Mouse (Mus musculus) layer of hippocampus, postnatal 14 days (tissue): ENCODE results near the gene Yif1a. TPM values are rescaled to one million over a fixed set of nuclear protein-coding genes. Genes with fewer than 3 reads are reported as not detected.
"Not testable (repeated sequence)": the region's sequence is repeated elsewhere in the genome, so short reads cannot be mapped to it uniquely, and the experiment has no call there.

Experiments used
- DNase-seq, 2 experiments: peaks; one replicate each; pipeline ENCODE4 v3.0.0; 2021 to 2022; ENCODE audit warnings: low spot score in 2 of 2, mixed read lengths in 1 of 2
- total RNA-seq, 2 experiments: library from RNA; stranded (reverse); gene quantifications; 2 replicates each; pipeline ENCODE4 v1.2.3; 2021

Gene Yif1a
- total RNA-seq, 2 experiments from 2014 or later = 25.8 to 28.0 TPM

DNA sequence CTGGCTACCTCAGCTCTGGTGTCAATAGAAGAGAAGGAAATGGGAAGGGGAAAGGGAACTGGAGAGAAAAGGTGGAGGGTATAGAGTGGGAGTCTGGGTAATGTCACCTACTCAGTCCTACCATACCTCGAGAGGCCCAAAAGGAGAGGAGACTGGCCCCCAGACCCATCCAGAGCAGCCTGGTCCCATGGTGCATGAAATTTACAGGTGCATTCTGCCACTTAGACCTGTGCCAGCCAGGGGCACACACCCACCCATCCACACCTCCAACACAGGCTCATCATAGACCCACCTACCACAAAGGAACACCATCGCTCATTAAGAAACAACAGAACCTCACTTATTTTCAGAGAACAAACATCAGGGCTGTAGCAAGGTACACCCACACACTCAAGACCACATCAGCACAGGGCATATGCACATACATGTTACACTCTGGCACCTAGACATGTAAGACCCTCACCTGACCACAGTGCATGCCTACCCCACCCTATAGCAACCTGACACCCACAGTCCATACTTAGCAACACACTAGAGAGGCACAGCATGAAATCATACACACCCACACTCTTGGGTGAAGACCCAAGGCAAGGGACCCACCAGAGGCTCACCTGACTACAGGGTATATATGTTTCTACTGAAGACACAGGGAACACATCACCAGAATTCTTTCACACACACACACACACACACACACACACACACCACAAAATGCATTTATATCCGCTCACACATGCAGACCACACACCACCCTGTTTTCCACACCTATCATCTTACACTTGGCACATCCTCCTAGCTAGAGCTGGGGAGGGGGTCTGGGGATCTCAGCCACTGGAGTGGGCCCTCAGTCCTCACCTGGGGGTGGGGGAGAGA is 4.1 kb upstream of the Yif1a start:
- no peak for DNase-seq

GRCm38 (mm10) chr19:5084834-5085144 is 3.5 kb upstream of the Yif1a start:
- DNase-seq = no peak

GRCm38 (mm10) chr19:5085145-5085863 is 3.0 kb upstream of the Yif1a start, which contains the start of gene Tmem151a:
Gene Tmem151a (minus strand): TSS chr19:5085531.
- no peak for DNase-seq

- not testable (repeated sequence) for DNase-seq
These were observed 1.8 kb upstream of the Yif1a start for GRCm38 (mm10) chr19:5086533-5086932.

DNA sequence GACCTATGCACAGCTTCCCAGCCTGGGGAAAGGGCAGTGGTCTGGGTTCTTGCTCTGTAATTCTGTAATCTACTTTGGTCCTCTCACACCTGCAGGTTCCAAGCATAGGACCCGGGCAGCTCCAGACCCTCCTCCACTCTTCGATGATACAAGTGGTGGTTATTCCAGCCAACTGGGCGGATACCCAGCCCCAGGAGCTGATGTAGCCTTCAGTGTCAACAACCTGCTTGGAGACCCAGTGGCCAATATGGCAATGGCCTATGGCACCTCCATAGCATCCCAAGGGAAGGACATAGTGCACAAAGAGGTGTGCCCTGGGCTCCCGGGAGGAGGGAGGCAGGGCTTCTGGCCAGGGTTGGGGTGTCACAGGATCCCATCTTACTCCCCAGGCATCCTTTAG is 986 bp downstream of the Yif1a start:
- no peak for DNase-seq

DNA sequence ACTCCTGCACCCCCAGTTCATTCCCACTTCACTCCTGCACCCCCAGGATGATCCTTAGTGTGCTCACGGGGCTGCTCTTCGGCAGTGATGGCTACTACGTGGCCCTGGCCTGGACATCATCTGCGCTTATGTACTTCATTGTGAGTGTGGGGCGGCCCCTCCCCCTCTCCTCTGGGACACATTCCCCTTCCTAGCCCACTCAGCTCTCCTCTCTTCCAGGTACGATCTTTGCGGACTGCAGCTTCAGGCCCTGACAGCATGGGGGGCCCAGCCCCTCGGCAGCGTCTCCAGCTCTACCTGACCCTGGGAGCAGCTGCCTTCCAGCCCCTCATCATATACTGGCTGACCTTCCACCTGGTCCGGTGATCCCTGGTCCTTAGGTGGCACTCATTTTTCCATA is 3.7 kb downstream of the Yif1a start:
- no peak for DNase-seq

GRCm38 (mm10) chr19:5093481-5094242 is 5.3 kb downstream of the Yif1a start:
- DNase-seq = no peak

- peak; percentile 97 to 98 for DNase-seq
These were observed 5.9 kb downstream of the Yif1a start for GRCm38 (mm10) chr19:5094243-5094632.

DNA sequence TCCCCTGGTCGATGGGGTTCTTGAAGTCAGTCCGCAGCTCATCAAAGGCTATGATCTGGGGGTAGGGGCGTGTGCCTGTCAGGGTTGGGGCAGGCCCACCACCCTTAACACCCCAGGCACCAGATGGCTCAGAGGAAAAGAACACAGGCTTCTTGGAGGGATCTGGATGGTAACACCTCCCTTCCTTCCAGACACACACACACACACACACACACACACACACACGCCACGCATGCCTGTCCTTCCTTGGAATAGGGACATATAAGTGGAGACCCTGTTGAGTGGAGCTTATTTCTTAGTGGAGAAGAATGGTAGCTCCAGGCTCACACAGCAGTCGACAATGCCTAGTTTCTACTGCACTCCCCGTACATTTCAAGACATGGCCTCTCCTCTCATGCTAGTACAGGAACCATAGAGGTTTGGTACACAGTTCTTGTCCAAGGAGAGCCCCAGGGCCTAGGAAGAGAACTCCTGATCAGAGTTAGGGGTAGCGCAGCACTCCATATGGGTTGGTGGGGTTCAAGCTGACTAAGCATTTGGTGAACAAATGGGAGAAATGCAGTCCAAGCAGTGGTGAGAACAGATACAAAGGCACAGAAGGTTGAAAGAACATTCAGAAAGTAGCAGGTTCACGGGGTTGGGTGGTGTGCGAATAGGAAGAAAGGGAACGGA is 6.5 kb downstream of the Yif1a start:
- peak in 1 of 2 experiments; percentile 74 for DNase-seq

DNA sequence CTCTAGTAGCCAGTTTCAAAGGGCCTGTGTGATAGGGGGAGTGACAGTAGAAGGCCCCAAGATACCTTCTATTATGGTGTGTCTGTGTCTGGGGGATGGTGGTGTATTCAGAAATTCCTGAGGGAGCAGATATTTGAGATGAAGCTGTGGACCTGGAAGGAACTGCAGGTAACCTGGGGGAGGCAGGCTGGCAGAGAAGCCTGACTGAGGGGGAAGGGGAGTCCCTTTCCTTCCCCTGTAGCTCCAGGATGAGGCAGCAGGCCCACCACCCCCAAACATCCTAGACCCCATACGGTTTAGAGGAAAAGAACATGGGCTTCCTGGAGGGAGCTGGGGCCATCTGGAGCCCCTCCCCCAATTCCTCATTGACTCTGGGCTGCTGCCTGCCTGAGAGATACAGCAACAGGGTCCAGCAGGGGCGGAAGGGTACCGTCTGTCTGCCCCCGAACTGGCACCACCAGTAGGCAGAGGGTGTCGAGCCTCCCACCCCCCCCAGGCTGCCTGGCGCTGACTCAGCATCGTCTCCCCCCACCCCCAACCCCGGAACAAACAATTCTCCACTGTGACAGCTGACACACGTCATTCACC is 7.6 kb downstream of the Yif1a start:
- DNase-seq = peak; percentile 80 to 93

- DNase-seq = no peak
These were observed 9.4 kb downstream of the Yif1a start for GRCm38 (mm10) chr19:5097521-5098362.

- DNase-seq = peak in 1 of 2 experiments; percentile 71
These were observed 10.2 kb downstream of the Yif1a start, which contains the start of gene Cnih2 for GRCm38 (mm10) chr19:5098363-5099143. Gene Cnih2 (minus strand): TSS chr19:5098521.

- no peak for DNase-seq
These were observed 17.7 kb downstream of the Yif1a start for GRCm38 (mm10) chr19:5106074-5106473.

- peak; percentile 99 for DNase-seq
These were observed 18.4 kb downstream of the Yif1a start, which contains the start of gene Rab1b for GRCm38 (mm10) chr19:5106731-5107191. Gene Rab1b (minus strand): TSS chr19:5107072.

DNA sequence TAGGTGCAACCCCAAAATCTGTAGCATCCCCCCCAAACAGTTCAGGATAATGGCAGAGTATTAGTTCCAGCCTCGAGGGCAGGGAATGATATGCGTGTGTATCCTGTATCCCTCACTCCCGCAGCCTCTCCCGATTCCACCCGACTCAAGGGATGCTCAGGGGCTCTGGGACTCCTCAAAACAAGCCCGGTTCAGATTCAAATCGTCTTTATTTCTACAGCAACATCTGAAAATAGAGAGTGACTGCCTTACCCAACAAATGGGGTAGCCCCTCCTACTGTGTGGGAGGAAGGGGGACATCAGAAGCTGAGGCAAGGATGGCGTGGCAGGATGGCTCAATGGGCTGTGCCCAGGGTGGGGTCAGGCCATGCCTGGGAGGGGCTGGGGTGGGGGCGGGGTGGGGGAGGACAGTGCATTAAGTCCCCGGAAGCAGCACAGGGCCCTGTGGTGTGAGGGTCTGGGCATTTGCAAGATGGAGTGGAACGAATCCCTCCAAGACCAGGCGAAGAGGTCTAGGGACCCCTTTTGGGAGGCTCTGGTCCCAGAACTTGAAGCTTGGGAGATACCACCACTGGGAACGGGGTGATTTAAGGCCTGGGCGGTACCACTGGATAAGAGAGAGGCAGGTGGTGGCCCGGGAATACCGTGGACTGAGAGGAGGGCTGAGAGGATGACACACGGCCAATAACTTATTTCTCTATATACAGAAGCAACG is 19.4 kb downstream of the Yif1a start:
- no peak for DNase-seq

GRCm38 (mm10) chr19:5108271-5108575 is 19.9 kb downstream of the Yif1a start:
- DNase-seq = no peak

- no peak for DNase-seq
These were observed 20.4 kb downstream of the Yif1a start for GRCm38 (mm10) chr19:5108702-5109101.
